Mouse (Mus musculus) kidney, embryonic 14.5 days (tissue): ENCODE results near the gene Gm20816. TPM values are rescaled to one million over a fixed set of nuclear protein-coding genes. Genes with fewer than 3 reads are reported as not detected.
"Not testable (repeated sequence)": the region's sequence is repeated elsewhere in the genome, so short reads cannot be mapped to it uniquely, and the experiment has no call there.

ENCODE experiments used
- ATAC-seq: fragments of 200-750 bp; cut with Nextera tagmentation; 2 replicates; pipeline ENCODE4 v1.8.0; 2017; ENCODE audit warnings: moderate number of reproducible peaks, mild to moderate bottlenecking, moderate TSS enrichment, moderate library complexity; ENCODE audit not compliant: low FRiP score, low TSS enrichment
- H3K27ac ChIP-seq: fragments of 300-500 bp; sonication (generic); 2 replicates; pipeline ENCODE4 v1.5.1; 2014; ENCODE audit warnings: low read depth, mild to moderate bottlenecking, low read length, moderate library complexity, mixed read lengths
- H3K27me3 ChIP-seq: fragments of 300-500 bp; sonication (generic); 2 replicates; pipeline ENCODE4 v1.6.1; 2014; ENCODE audit warnings: mild to moderate bottlenecking, low read length; ENCODE audit not compliant: control insufficient read depth, insufficient read depth
- H3K36me3 ChIP-seq: fragments of 300-500 bp; sonication (generic); 2 replicates; pipeline ENCODE4 v1.6.1; 2014; ENCODE audit warnings: low read length, mixed read lengths; ENCODE audit not compliant: control insufficient read depth, insufficient read depth
- H3K4me1 ChIP-seq: fragments of 300-500 bp; sonication (generic); 2 replicates; pipeline ENCODE4 v1.6.1; 2014; ENCODE audit warnings: low read length, mixed read lengths; ENCODE audit not compliant: control insufficient read depth, insufficient read depth
- H3K4me2 ChIP-seq: fragments of 300-500 bp; sonication (generic); replicated peaks from 2 replicates; pipeline ENCODE4 v1.6.1; 2014; ENCODE audit warnings: low read depth, mild to moderate bottlenecking, low read length
- H3K4me3 ChIP-seq: fragments of 300-500 bp; sonication (generic); 2 replicates; pipeline ENCODE4 v1.5.1; 2014; ENCODE audit warnings: mild to moderate bottlenecking, low read length
- H3K9ac ChIP-seq: fragments of 300-500 bp; sonication (generic); 2 replicates; pipeline ENCODE4 v1.6.1; 2014; ENCODE audit warnings: low read depth, mild to moderate bottlenecking, low read length, moderate library complexity
- H3K9me3 ChIP-seq: fragments of 300-500 bp; sonication (generic); 2 replicates; pipeline ENCODE4 v1.6.1; 2016; ENCODE audit warnings: low read length; ENCODE audit not compliant: control insufficient read depth
- WGBS: fragments of 180-500 bp; shearing (Covaris S2); extraction: QIAGEN DNeasy Blood & Tissue Kit; methylation state at CpG from one replicate; pipeline ENCODE4 v1.1.7; 2014; 5-methylcytosine and 5-hydroxymethylcytosine counted together
- polyA plus RNA-seq: library from polyadenylated mRNA; unstranded; fragments of >200 nt; fragmentation: Nextera tagmentation; extraction: Ambion mirVana; gene quantifications from 2 replicates; pipeline ENCODE4 v1.2.1, GENCODE M21; 2014

Gm20816 gene
- not detected in 2 replicates for polyA plus RNA-seq

DNA sequence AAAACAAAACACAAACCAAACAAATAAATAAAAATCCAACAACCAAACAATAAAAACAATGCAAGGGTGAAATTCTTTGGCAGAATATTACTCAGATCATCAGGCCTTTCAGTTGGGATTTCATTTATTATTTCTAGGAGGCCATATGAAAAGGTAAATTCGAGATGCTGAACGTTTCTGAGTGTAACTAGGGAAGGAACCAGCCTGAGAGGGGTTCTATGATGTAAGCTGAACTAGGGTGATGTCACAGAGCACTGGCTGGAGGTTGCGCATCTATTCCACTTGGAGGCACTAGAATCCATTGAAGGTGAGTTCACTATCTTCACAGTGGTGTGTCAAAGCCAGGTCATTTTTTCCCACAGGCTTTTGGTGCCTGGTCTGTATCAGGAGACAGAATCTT lies at the start of gene Gm20816:
Gene Gm20816 (plus strand): TSS at position 301 of the 400 bp plus-strand sequence.
- not testable (repeated sequence) for H3K9me3 ChIP-seq, H3K27me3 ChIP-seq, H3K4me3 ChIP-seq, H3K4me2 ChIP-seq, H3K9ac ChIP-seq, ATAC-seq, H3K4me1 ChIP-seq, H3K36me3 ChIP-seq, H3K27ac ChIP-seq
- WGBS: no CpG with 5 or more reads among the region's 3 CpGs

Other genes with a start within 250 kb of the Gm20816 start
- not detected in 2 replicates for gene Gm20937, start 243.1 kb upstream of the Gm20816 start, polyA plus RNA-seq